Mouse (Mus musculus) spleen, postnatal 10 days (tissue): ENCODE results near the gene A030005K14Rik.

ENCODE experiments used
- DNase-seq, 2 experiments: peaks; one replicate each; pipeline ENCODE4 v3.0.0; 2021 to 2022; ENCODE audit warnings: low spot score in 2 of 2

Gene A030005K14Rik

GRCm38 (mm10) chr1:83036892-83037667 is 22.1 kb downstream of the A030005K14Rik start:
- DNase-seq, result no peak

- no peak for DNase-seq
These were observed 24.7 kb downstream of the A030005K14Rik start for GRCm38 (mm10) chr1:83034509-83034908.

- DNase-seq, result no peak
These were observed 26.7 kb downstream of the A030005K14Rik start for GRCm38 (mm10) chr1:83032508-83032907.

GRCm38 (mm10) chr1:83031950-83032349 is 27.2 kb downstream of the A030005K14Rik start:
- DNase-seq, result no peak

- DNase-seq, result no peak
These were observed 42.6 kb downstream of the A030005K14Rik start for GRCm38 (mm10) chr1:83016556-83016955.

GRCm38 (mm10) chr1:83015329-83015879 is 43.8 kb downstream of the A030005K14Rik start:
- no peak for DNase-seq

GRCm38 (mm10) chr1:83014477-83014876 is 44.7 kb downstream of the A030005K14Rik start:
- no peak for DNase-seq
